Mouse (Mus musculus): ENCODE data around the gene Hs1bp3. TPM values are rescaled to one million over a fixed set of nuclear protein-coding genes. Genes with fewer than 3 reads are reported as not detected.

Gene Hs1bp3
- total and polyA plus RNA-seq, 2 experiments from 2014 or later = 5.8 to 7.0 TPM

GRCm38 (mm10) chr12:8334261-8334660 lies 21.0 kb downstream of the Hs1bp3 start:
- Histone ChIP-seq H3K27ac (ENCODE audit: low read depth, low read length) (no peak overlapping the region), H3K4me1 (ENCODE audit: insufficient read depth) (no peaks in the 10 kb centered on the region), H3K9me3 (ENCODE audit: low read length) (no peaks in the 10 kb centered on the region), H3K36me3 (ENCODE audit: insufficient read depth) (peaks cover 33% of the 10 kb centered on the region), H3K9ac (no peak overlapping the region), H3K4me3 (ENCODE audit: low read depth, low read length) (no peak overlapping the region), H3K4me2 (ENCODE audit: low read depth) (no peak overlapping the region), H3K27me3 (ENCODE audit: insufficient read depth, low read length) (no peaks in the 10 kb centered on the region)
- 71% methylated on average over 4 of the region's 4 CpGs for WGBS
- TF ChIP-seq CTCF (IDR thresholded peaks at IDR 0.05; ENCODE audit: low read depth) = no peak
- ATAC-seq (no peak), DNase-seq (no peak)

- no peaks in the 10 kb centered on the region for H3K27me3 ChIP-seq (ENCODE audit: insufficient read depth, low read length)
- H3K4me1 ChIP-seq (ENCODE audit: insufficient read depth) = no peaks in the 10 kb centered on the region
- H3K4me3 ChIP-seq (ENCODE audit: low read depth, low read length) = no peak overlapping the region
- H3K9me3 ChIP-seq (ENCODE audit: low read length) = no peaks in the 10 kb centered on the region
- peaks cover 38% of the 10 kb centered on the region for H3K36me3 ChIP-seq (ENCODE audit: insufficient read depth)
- H3K27ac ChIP-seq (ENCODE audit: low read depth, low read length) = no peak overlapping the region
- H3K4me2 ChIP-seq (ENCODE audit: low read depth) = no peak overlapping the region
- DNase-seq = no peak
- WGBS = 100% methylated on average over 2 of the region's 2 CpGs
- no peak overlapping the region for H3K9ac ChIP-seq
- no peak for TF ChIP-seq CTCF (IDR thresholded peaks at IDR 0.05; ENCODE audit: low read depth)
- ATAC-seq = no peak
Measured at GRCm38 (mm10) chr12:8335503-8335902, 22.3 kb downstream of the Hs1bp3 start.

- H3K36me3 ChIP-seq (ENCODE audit: insufficient read depth) = peaks cover 50% of the 10 kb centered on the region
- no peak for TF ChIP-seq CTCF (IDR thresholded peaks at IDR 0.05; ENCODE audit: low read depth)
- H3K4me3 ChIP-seq (ENCODE audit: low read depth, low read length) = no peak overlapping the region
- H3K27ac ChIP-seq (ENCODE audit: low read depth, low read length) = no peak overlapping the region
- ATAC-seq (no peak), DNase-seq (no peak)
- H3K9ac ChIP-seq = no peak overlapping the region
- WGBS = 87% methylated on average over 10 of the region's 10 CpGs
- H3K4me1 ChIP-seq (ENCODE audit: insufficient read depth) = no peaks in the 10 kb centered on the region
- H3K27me3 ChIP-seq (ENCODE audit: insufficient read depth, low read length) = no peaks in the 10 kb centered on the region
- no peaks in the 10 kb centered on the region for H3K9me3 ChIP-seq (ENCODE audit: low read length)
- H3K4me2 ChIP-seq (ENCODE audit: low read depth) = no peak overlapping the region
Measured at GRCm38 (mm10) chr12:8336601-8337285, 23.5 kb downstream of the Hs1bp3 start.

GRCm38 (mm10) chr12:8337286-8338060 lies 24.2 kb downstream of the Hs1bp3 start:
- Histone ChIP-seq H3K27me3 (ENCODE audit: insufficient read depth, low read length) (no peaks in the 10 kb centered on the region), H3K9ac (no peak overlapping the region), H3K36me3 (ENCODE audit: insufficient read depth) (peaks cover 57% of the 10 kb centered on the region), H3K9me3 (ENCODE audit: low read length) (no peaks in the 10 kb centered on the region), H3K4me3 (ENCODE audit: low read depth, low read length) (no peak overlapping the region), H3K4me2 (ENCODE audit: low read depth) (no peak overlapping the region), H3K4me1 (ENCODE audit: insufficient read depth) (no peaks in the 10 kb centered on the region), H3K27ac (ENCODE audit: low read depth, low read length) (no peak overlapping the region)
- 79% methylated on average over 12 of the region's 12 CpGs for WGBS
- peak; percentile 44 for TF ChIP-seq CTCF (IDR thresholded peaks at IDR 0.05; ENCODE audit: low read depth)
- DNase-seq (no peak), ATAC-seq (peak; percentile 52)

- no peak for ATAC-seq
- Histone ChIP-seq H3K9ac (no peak overlapping the region), H3K27ac (ENCODE audit: low read depth, low read length) (no peak overlapping the region), H3K9me3 (ENCODE audit: low read length) (no peaks in the 10 kb centered on the region), H3K36me3 (ENCODE audit: insufficient read depth) (peaks cover 65% of the 10 kb centered on the region), H3K27me3 (ENCODE audit: insufficient read depth, low read length) (no peaks in the 10 kb centered on the region), H3K4me2 (ENCODE audit: low read depth) (no peak overlapping the region), H3K4me1 (ENCODE audit: insufficient read depth) (no peaks in the 10 kb centered on the region), H3K4me3 (ENCODE audit: low read depth, low read length) (no peak overlapping the region)
- DNase-seq = no peak
- no peak for TF ChIP-seq CTCF (IDR thresholded peaks at IDR 0.05; ENCODE audit: low read depth)
- 35% methylated on average over 4 of the region's 4 CpGs for WGBS
Measured at GRCm38 (mm10) chr12:8338491-8338890, 25.3 kb downstream of the Hs1bp3 start.

- Histone ChIP-seq H3K4me3 (ENCODE audit: low read depth, low read length) (no peak overlapping the region), H3K27ac (ENCODE audit: low read depth, low read length) (no peak overlapping the region), H3K4me2 (ENCODE audit: low read depth) (no peak overlapping the region), H3K4me1 (ENCODE audit: insufficient read depth) (no peaks in the 10 kb centered on the region), H3K9ac (no peak overlapping the region), H3K9me3 (ENCODE audit: low read length) (no peaks in the 10 kb centered on the region), H3K27me3 (ENCODE audit: insufficient read depth, low read length) (no peaks in the 10 kb centered on the region), H3K36me3 (ENCODE audit: insufficient read depth) (peaks cover 65% of the 10 kb centered on the region)
- TF ChIP-seq CTCF (IDR thresholded peaks at IDR 0.05; ENCODE audit: low read depth) = no peak
- ATAC-seq = no peak
- WGBS = 68% methylated on average over 8 of the region's 8 CpGs
- no peak for DNase-seq
Measured at GRCm38 (mm10) chr12:8338918-8339317, 25.7 kb downstream of the Hs1bp3 start.
